Mouse (Mus musculus): ENCODE measurements around the gene Dnajb5.

Dnajb5 gene

GRCm38 (mm10) chr4:42949676-42950051 lies at the start of gene Dnajb5:
Gene Dnajb5, plus strand, starts transcription at chr4:42949814.
- peak; percentile 96 to 98 for DNase-seq

DNA sequence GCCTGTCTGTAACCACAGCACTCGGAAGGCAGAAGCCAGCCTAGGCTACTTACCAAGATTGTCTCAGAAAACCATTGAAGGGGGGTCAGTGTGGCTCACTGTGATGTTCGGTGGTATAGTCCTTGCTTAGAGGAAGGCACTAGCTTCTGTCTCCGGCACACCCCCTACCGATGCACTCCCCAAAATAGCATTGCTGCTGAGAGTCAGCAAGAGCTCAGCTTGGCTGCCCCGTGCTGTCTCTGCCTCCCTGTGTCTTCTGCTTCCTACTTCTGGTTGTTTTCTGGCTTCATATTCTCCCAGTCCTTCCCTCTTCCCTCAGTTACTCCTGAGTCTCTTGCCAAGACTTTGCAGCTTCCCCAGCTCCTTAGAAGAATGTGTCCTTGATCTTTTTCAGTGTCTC lies 48.7 kb upstream of the Dnajb5 start:
- DNase-seq = no peak

DNA sequence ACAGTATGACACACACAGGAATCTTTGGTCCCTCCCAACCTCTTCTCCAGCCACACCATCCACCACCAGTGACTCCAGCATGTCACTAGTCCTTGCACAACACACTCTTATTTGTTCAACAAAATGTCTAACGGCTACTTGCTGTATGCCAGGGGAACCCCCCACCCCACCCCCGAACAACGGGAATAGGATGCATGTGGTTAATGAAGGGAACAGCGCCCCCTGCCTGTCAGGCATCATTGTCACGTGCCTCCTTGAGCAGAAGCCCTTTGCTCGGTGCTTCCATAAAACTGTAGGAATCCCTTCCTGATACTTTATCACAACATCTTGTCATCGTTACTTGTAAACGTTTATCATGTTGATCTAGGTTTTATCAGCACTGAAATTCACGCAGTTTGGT lies 47.4 kb upstream of the Dnajb5 start:
- DNase-seq = peak in 1 of 2 experiments; percentile 4

DNA sequence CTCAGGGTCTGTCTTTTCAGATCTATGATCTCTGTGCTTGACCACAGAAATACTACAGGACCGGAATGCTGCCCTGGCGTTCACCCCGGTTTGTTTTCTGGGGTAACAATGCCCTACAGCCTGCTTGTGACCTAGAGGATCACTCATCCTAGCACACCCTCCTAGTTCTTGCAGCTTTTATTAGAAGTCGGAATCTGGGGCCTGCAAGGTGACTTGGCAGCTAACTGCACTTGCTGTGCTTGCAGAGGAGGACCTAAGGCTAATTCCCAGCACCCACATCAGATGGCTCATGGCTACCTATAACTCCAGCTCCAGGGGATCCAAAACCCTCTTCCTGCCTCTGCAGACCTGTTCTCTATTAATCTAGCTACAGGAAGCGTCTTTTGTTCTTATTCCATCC lies 46.9 kb upstream of the Dnajb5 start:
- DNase-seq = no peak

GRCm38 (mm10) chr4:42903942-42904341 lies 45.7 kb upstream of the Dnajb5 start:
- no peak for DNase-seq

- DNase-seq = no peak
These were observed 45.1 kb upstream of the Dnajb5 start for GRCm38 (mm10) chr4:42904523-42904922.

GRCm38 (mm10) chr4:42904966-42905365 lies 44.6 kb upstream of the Dnajb5 start:
- DNase-seq = no peak

GRCm38 (mm10) chr4:42913391-42913790 lies 36.2 kb upstream of the Dnajb5 start:
- DNase-seq = no peak

GRCm38 (mm10) chr4:42915311-42915710 lies 34.3 kb upstream of the Dnajb5 start:
- DNase-seq = no peak

DNA sequence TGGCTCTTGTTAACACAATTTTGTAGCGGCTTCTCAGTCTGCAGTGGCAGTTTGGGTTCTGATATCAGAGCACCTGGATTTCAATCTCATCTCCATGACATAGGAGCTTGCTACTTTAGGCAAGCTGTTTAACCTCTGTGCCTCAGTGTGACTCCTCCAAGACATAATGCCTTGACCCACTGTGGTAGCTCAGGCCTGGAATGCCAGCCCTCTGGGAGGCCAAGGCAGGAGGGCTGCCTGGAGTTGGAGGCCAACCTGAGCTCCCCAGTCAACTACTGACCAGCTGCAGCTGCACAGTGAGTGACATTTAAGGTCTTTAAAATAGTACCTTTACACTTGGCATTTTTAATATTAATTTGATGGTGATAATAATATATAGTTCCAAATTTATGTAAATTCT lies 33.6 kb upstream of the Dnajb5 start:
- no peak for DNase-seq

GRCm38 (mm10) chr4:42916617-42917401 lies 32.8 kb upstream of the Dnajb5 start, which contains the start of gene Phf24:
Gene Phf24, plus strand, starts transcription at chr4:42916660.
- no peak for DNase-seq

DNA sequence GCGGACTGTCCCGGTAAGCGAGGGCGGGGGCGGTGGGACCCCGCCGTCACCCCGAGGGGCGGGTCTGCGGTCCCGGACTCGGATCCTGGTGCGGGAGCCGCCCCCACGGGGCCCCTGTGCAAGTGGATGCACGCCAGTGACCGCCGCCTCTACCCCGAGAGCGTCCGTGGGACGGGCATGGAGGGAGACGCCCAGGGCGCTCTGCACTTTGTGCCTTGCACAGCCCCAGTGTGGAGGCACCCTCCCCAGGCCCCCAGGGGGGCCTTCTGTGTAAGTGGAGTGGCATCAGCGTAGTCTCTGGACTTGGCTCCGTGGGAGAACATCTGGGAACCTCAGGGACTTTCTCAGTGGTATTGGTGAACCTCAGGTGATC lies 32.2 kb upstream of the Dnajb5 start:
- no peak for DNase-seq

DNA sequence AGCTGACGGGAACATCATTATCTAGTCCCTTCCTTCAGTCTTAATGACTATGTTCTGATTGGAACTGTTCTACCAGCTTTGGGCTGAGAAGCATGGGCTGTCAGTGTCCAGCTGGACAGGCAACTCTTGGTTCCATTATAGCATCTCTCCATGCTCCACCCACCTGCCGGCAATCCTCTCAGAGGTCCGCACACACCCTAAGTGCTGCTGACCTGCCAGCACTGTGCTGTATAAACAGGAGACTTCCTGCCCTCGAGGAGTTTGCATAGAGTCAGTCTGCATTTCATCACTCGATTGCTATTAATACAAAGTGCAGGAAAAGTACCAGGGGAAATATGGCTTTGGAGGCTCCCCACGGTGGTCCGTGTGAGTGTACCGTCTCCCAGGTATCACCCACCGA lies 28.9 kb upstream of the Dnajb5 start:
- no peak for DNase-seq

DNA sequence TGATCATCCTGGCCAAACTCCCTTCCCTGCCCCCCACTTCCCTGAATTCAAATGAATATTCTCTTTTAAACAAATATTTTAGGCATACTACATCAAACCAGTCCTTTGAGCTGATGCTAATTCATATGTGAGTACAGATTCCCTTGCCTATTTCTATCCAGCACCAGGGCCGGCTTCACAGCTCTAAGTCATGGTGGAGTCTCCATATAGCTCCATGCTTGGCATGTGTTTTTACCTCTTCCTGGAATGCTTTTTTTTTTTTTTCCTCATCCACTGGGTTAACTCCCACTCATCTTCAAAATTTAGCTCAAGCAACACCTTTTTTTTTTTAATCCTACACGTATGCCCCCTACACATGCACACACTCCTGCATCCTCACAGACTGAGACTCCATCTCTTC lies 28.1 kb upstream of the Dnajb5 start:
- no peak for DNase-seq

DNA sequence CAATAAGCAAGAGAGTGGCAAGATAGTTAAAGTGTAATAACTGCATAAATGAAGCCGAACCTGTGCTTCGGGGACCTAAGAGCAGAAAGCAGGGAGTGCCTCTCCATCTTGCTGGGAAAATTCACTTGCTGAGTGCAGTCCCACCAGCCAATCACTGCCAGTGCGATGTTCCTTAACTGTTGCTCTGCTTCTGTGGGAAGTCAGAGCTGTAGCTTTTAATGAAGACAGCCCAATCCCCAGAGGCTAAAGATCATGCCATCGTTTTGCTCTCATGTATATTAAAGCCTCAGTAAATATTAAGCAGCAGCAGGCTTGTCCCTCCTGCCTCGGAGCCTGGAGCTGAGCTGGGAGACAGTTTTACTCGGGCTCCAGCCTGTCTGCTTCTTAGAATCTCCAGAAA lies 27.6 kb upstream of the Dnajb5 start:
- no peak for DNase-seq

- no peak for DNase-seq
These were observed 27.2 kb upstream of the Dnajb5 start for GRCm38 (mm10) chr4:42922461-42922860.

GRCm38 (mm10) chr4:42924095-42924710 lies 25.4 kb upstream of the Dnajb5 start:
- no peak for DNase-seq

GRCm38 (mm10) chr4:42928209-42928608 lies 21.4 kb upstream of the Dnajb5 start:
- no peak for DNase-seq

DNA sequence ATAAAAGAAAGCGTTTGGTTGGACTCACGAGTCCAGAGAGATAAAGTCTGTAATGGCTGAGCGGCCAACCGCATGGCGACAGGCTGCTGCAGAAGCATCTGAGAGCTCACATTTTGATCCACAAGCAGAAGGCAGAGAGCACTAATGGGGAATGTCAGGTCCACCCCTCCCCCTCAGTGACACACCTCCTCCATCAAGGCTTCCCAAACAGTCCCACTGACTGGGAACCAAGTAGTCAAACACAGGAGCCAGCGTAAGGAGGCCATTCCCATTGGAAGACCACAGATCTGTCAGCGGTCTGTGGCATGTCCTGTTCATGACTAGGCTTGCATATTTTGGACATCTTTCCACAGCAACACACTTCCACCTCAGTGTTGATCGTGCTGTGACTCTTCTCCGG lies 20.7 kb upstream of the Dnajb5 start:
- peak in 1 of 2 experiments; percentile 1 for DNase-seq

DNA sequence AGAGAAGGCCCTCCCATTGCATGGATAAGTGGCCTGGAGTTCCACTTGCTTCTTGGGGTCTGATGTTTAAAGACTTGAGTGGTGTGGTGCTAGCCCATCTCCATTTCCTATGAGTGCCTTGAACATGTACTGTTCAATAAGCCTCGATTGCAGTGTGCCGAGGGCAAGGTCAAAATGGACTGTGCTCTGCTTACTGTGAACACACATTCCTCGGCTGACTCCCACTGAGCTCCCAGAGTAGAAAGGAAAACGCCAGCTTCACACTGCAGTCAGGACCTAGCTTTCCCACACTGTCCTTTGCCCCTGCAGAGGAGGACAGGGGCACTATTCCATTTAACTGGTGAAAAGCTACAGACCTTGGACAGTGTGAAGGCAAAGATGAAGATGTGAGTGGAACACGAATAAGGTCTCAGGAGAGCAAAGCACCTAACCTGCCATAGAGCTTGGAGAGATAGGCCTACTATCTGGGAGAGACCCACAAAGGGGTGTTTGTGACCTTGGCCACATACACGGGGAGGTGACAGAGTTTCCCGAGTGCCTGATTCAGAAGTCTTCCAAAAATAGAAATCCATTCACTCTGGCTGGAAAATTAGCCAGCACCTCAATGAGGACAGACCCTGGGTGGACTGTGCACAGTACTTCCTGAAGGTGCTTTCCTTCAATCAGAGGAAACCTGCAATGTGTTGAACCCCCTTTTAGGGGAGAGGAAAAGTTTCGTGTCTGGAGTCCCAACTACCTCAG lies 17.2 kb upstream of the Dnajb5 start:
- DNase-seq = peak in 1 of 2 experiments; percentile 0

GRCm38 (mm10) chr4:42933630-42934029 lies 16.0 kb upstream of the Dnajb5 start:
- no peak for DNase-seq

GRCm38 (mm10) chr4:42941396-42941795 lies 8.2 kb upstream of the Dnajb5 start:
- no peak for DNase-seq

GRCm38 (mm10) chr4:42943341-42943740 lies 6.3 kb upstream of the Dnajb5 start:
- no peak for DNase-seq

- no peak for DNase-seq
These were observed 5.4 kb upstream of the Dnajb5 start for GRCm38 (mm10) chr4:42944185-42944584.
